Mouse (Mus musculus) ES-Bruce4 (cell line): ENCODE results near the gene Csnk2a2. TPM values are rescaled to one million over a fixed set of nuclear protein-coding genes. Genes with fewer than 3 reads are reported as not detected.

Experiments used
- H3K27ac ChIP-seq: 2 replicates; pipeline ENCODE4 v1.5.1; 2012; ENCODE audit warnings: low read length, inconsistent platforms; ENCODE audit not compliant: insufficient read depth
- H3K27me3 ChIP-seq: 2 replicates; pipeline ENCODE4 v1.6.1; 2012; ENCODE audit warnings: mild to moderate bottlenecking, low read length, inconsistent platforms; ENCODE audit not compliant: control insufficient read depth, poor library complexity, insufficient read depth, severe bottlenecking
- H3K36me3 ChIP-seq: 2 replicates; pipeline ENCODE4 v1.6.1; 2012; ENCODE audit warnings: inconsistent platforms, mild to moderate bottlenecking, low read length, moderate library complexity; ENCODE audit not compliant: control insufficient read depth, poor library complexity, insufficient read depth, severe bottlenecking
- H3K4me1 ChIP-seq: one replicate; pipeline ENCODE4 v1.8.1; 2011; ENCODE audit warnings: low read length; ENCODE audit not compliant: control insufficient read depth, insufficient read depth
- H3K4me3 ChIP-seq: 2 replicates; pipeline ENCODE4 v1.5.1; 2011; ENCODE audit warnings: low read depth, mild to moderate bottlenecking, low read length
- H3K9ac ChIP-seq: 2 replicates; pipeline ENCODE4 v1.6.1; 2012; ENCODE audit warnings: low read depth, mild to moderate bottlenecking, inconsistent platforms; ENCODE audit not compliant: poor library complexity, severe bottlenecking
- H3K9me3 ChIP-seq: replicated peaks from 2 replicates; pipeline ENCODE4 v1.6.1; 2012; ENCODE audit warnings: mild to moderate bottlenecking, low read length, inconsistent platforms; ENCODE audit not compliant: control insufficient read depth, poor library complexity, insufficient read depth, severe bottlenecking
- CTCF ChIP-seq: IDR thresholded peaks from one replicate; pipeline ENCODE4 v1.8.1; 2011; ENCODE audit warnings: low read depth, low read length
- EP300 ChIP-seq: IDR thresholded peaks from 2 replicates; pipeline ENCODE4 v1.6.1; 2011; ENCODE audit warnings: low read depth, low read length; ENCODE audit not compliant: insufficient read depth
- POLR2A ChIP-seq: IDR thresholded peaks from one replicate; pipeline ENCODE4 v1.8.1; 2011; ENCODE audit warnings: low read length; ENCODE audit not compliant: insufficient read depth
- polyA plus RNA-seq: library from polyadenylated mRNA; stranded (reverse); fragments of >200 nt; gene quantifications from 2 replicates; pipeline ENCODE4 v1.2.4, GENCODE M21; 2011; ENCODE audit warnings: low read depth; ENCODE audit not compliant: missing spikeins, insufficient read depth, insufficient read length

The Csnk2a2 gene
- polyA plus RNA-seq, 1 experiment: 236 TPM

- H3K9me3 ChIP-seq: no peaks in the 10 kb centered on the region
- no peak overlapping the region for H3K9ac ChIP-seq
- no peak overlapping the region for H3K27ac ChIP-seq
- H3K27me3 ChIP-seq: no peaks in the 10 kb centered on the region
- H3K4me3 ChIP-seq: no peak overlapping the region
- peaks cover 86% of the 10 kb centered on the region for H3K36me3 ChIP-seq
- no peaks in the 10 kb centered on the region for H3K4me1 ChIP-seq
- no peak for TF ChIP-seq EP300
- no peak for TF ChIP-seq POLR2A
- TF ChIP-seq CTCF: no peak
These were observed 23.3 kb downstream of the Csnk2a2 start for GRCm38 (mm10) chr8:95466543-95466942.

DNA sequence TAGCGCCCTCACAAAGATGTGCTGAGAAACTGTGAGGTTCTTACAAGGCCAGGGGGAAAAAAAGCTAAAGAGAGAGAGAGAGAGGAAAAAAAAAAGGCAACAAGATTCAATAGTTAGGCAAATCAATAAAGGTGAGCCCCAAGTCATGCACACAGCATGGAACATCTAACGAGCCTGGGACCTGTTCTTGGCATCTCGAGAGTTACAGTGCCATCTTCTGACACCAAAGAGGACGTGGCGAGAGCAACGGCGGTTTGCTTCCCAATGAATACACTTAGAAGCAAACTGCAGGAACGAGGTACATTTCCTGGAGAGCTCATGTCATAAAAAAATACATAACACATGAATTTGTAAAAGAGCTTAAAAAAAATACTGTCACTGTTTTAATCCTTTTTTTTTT lies 37.3 kb downstream of the Csnk2a2 start:
- H3K4me3 ChIP-seq: no peak overlapping the region
- H3K9ac ChIP-seq: no peak overlapping the region
- peaks cover 80% of the 10 kb centered on the region for H3K36me3 ChIP-seq
- TF ChIP-seq CTCF (no peak), POLR2A (no peak), EP300 (no peak)
- no peak overlapping the region for H3K27ac ChIP-seq
- no peaks in the 10 kb centered on the region; the same call in 1 of the 2 replicates for H3K9me3 ChIP-seq
- no peaks in the 10 kb centered on the region for H3K4me1 ChIP-seq
- H3K27me3 ChIP-seq: no peaks in the 10 kb centered on the region

GRCm38 (mm10) chr8:95450271-95450670 lies 39.6 kb downstream of the Csnk2a2 start:
- no peak overlapping the region for H3K9ac ChIP-seq
- H3K9me3 ChIP-seq: no peaks in the 10 kb centered on the region; the same call in 1 of the 2 replicates
- no peak overlapping the region for H3K4me3 ChIP-seq
- no peak for TF ChIP-seq CTCF
- no peak for TF ChIP-seq POLR2A
- TF ChIP-seq EP300: no peak
- no peak overlapping the region for H3K27ac ChIP-seq
- no peaks in the 10 kb centered on the region for H3K27me3 ChIP-seq
- peaks cover 57% of the 10 kb centered on the region for H3K36me3 ChIP-seq
- no peaks in the 10 kb centered on the region for H3K4me1 ChIP-seq

GRCm38 (mm10) chr8:95447661-95448060 lies 42.2 kb downstream of the Csnk2a2 start:
- no peak for TF ChIP-seq CTCF
- TF ChIP-seq EP300: no peak
- TF ChIP-seq POLR2A: no peak
- no peaks in the 10 kb centered on the region for H3K27me3 ChIP-seq
- peaks cover 33% of the 10 kb centered on the region for H3K36me3 ChIP-seq

DNA sequence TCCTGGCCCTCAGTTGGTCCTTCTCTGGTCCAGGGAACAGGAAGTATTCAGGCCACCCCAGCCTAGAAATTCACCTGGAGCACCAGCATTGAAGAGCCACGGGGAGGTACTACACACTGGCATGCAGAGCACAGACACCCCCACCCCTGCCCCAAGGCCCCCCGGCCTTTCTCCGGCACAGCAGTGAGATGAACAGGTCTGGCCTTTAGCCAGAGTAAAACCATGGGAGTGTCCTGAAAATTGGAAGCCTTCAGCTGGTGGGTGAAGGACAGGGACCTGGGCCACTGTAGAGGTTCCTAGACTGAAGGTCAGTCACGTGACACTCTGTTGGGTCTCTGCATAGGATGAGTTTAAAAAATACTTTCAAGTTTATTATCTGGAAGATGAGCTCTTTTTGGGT lies 44.8 kb downstream of the Csnk2a2 start:
- Histone ChIP-seq H3K4me1 (no peaks in the 10 kb centered on the region), H3K9me3 (no peaks in the 10 kb centered on the region; the same call in 1 of the 2 replicates), H3K27ac (no peak overlapping the region), H3K36me3 (peaks cover 10% of the 10 kb centered on the region), H3K9ac (no peak overlapping the region), H3K27me3 (no peaks in the 10 kb centered on the region), H3K4me3 (no peak overlapping the region)
- TF ChIP-seq POLR2A: no peak
- TF ChIP-seq CTCF: no peak
- no peak for TF ChIP-seq EP300

More at GRCm38 (mm10) chr8:95447661-95448060, 42.2 kb downstream of the Csnk2a2 start:
- H3K27ac ChIP-seq: no peak overlapping the region
- no peaks in the 10 kb centered on the region for H3K4me1 ChIP-seq
- H3K9me3 ChIP-seq: no peaks in the 10 kb centered on the region; the same call in 1 of the 2 replicates
- H3K4me3 ChIP-seq: no peak overlapping the region
- no peak overlapping the region for H3K9ac ChIP-seq

DNA sequence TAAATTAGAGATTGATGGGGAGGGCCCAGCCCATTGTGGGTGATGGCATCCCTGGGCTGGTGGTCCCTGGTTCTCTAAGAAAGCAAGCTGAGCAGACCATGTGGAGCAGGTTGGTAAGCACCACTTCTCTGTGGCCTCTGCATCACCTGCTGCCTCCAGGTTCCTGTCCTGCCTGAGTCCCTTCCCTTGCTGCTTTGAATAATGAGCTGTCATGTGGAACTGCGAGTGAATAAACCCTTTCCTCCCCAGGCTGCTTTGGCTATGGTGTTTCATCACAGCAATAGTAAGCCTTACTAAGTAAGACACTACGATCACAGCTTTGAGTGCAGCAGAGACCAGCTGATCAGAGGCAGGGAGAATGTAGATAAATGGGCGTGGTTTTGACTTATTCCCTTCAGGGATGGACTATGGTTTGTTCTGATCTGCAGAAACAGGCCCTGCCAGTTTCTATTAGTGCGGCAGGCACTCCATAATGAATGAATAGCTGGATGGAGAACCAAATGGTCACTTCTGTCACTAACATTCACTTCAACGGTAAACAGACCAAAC lies 48.3 kb downstream of the Csnk2a2 start:
- H3K9ac ChIP-seq: no peak overlapping the region
- no peaks in the 10 kb centered on the region for H3K9me3 ChIP-seq
- no peaks in the 10 kb centered on the region for H3K4me1 ChIP-seq
- no peak overlapping the region for H3K4me3 ChIP-seq
- no peaks in the 10 kb centered on the region for H3K36me3 ChIP-seq
- no peaks in the 10 kb centered on the region for H3K27me3 ChIP-seq
- no peak overlapping the region for H3K27ac ChIP-seq
- TF ChIP-seq EP300: no peak
- TF ChIP-seq POLR2A: no peak
- no peak for TF ChIP-seq CTCF
